Mouse (Mus musculus) heart, postnatal 36 days (tissue): ENCODE results near the gene Slc25a29. TPM values are rescaled to one million over a fixed set of nuclear protein-coding genes. Genes with fewer than 3 reads are reported as not detected.
A peak's percentile ranks its signal among the peaks of the same experiment; 100 is the strongest.

Experiments used
- DNase-seq, 2 experiments: peaks; one replicate each; pipeline ENCODE4 v3.0.0; 2021 to 2022
- intact Hi-C: fragments of 180-260 bp; cut with DNase I; formaldehyde crosslinking; loops from one replicate; pipeline ENCODE4 v1.15.1; 2025
- microRNA-seq, 2 experiments: library from miRNA; unstranded; fragments of <30 nt; microRNA quantifications; one replicate each; pipeline ENCODE4 v1.2.0; 2021; ENCODE audit warnings: borderline number of aligned reads in 2 of 2
- total RNA-seq, 2 experiments: library from RNA; stranded (reverse); gene quantifications; 2 replicates each; pipeline ENCODE4 v1.2.3; 2021

The Slc25a29 gene
- total RNA-seq, 2 experiments from 2014 or later = 8.5 to 10.7 TPM

DNA sequence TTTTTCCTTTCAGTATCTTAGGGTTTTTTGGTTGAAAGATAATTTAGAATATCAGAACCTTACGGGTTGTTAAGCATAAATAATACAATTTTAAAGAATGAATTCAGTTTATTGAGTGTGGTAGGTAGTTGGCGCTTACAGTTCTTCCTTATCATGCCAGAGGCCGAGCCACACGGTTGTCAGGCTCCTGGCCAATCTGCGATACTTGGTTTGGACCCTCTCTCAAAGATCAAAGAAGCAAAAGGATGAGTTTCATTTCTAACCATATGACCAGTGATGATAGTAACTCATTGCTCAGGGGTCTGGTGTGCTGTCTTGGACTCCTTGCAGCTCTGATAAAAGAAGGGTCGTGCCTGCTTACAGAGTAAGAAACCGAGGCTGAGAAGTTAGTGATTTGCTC is 25.4 kb downstream of the Slc25a29 start:
- intact Hi-C loops = loop anchor here (5.0 kb wide), 1 partner anchor 82 kb away; the partner anchor contains the start of genes Wars and Wdr25
- DNase-seq = no peak

DNA sequence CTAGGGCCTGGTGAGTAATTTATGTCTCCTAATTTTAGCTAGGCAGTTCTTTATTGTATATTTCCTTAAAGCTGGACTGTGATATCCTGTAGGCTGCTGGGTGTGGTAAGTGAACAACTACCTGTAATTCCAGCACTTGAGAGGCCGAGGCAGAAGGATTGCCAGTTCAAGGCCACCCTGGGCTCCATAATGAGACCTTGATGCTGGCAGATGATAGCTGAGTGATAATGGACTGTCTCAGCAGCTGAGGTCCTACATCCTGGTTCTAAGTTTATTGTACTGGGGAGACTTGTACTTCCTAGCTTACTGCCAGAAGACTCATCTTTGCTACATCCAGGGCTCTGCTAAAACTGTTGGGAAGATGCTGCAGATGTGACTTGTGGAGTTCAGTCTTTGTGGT is 25.9 kb downstream of the Slc25a29 start:
- no peak for DNase-seq
- intact Hi-C loops = loop anchor here (5.0 kb wide), 1 partner anchor 83 kb away; the partner anchor contains the start of genes Wars and Wdr25

DNA sequence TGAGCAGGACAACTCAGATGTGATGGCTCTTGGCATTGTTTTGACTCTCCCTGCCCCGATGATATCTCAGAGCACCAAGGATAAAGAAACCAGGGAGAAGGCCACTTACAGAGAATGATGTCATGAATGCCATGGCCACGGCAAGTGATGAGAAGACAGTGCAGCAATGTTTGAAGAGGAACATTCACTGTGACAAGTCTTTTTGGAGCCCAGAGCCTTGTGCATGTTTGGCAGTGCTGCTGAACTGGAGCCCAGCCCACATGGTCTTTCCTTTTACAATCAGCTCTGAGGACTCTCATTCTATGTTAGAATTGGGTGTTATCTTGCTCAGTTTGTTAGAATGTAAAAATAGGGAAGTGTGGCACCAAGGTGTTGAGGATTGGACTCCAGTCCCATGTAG is 27.2 kb downstream of the Slc25a29 start:
- intact Hi-C loops = no loop called here
- no peak for DNase-seq

DNA sequence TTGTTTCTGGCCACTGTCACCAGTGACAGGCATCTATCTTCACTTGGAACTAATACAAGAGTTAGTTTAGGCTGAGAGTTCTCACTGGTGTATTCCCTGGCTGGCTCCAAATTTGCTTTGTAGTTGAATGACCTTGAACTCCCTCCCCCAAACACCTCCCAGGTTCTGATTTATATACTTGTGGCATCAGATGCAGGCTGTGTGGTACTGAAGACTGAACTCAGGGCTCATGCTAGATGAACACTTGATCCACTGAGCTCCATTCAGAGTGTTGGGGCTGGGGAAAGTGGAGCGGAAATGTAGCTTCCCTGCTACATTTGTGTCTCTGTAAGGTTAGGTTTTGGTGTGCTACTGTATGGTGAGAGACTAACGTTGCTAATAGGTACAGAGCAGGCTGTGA is 31.3 kb downstream of the Slc25a29 start:
- intact Hi-C loops = no loop called here
- DNase-seq = no peak

DNA sequence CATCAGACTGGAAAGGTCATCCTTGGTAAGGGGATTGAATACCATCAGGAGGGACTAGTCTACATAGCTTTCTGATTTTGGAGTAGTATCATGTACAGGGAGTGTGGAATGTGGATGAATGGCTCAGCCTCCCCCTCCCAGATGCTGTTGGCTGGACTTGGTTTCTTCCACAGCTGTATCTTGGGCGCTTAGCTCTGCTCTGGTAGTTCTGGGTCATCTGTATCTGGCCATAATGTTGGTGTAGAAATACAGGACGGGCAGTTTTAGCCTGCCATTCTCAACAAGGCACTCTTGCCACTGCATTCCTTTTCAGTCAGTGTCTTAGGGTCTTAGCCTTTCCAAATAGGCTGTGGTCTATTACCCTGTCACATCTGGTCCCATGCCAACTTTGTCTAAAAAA is 34.1 kb downstream of the Slc25a29 start:
- DNase-seq = no peak
- intact Hi-C loops = no loop called here

DNA sequence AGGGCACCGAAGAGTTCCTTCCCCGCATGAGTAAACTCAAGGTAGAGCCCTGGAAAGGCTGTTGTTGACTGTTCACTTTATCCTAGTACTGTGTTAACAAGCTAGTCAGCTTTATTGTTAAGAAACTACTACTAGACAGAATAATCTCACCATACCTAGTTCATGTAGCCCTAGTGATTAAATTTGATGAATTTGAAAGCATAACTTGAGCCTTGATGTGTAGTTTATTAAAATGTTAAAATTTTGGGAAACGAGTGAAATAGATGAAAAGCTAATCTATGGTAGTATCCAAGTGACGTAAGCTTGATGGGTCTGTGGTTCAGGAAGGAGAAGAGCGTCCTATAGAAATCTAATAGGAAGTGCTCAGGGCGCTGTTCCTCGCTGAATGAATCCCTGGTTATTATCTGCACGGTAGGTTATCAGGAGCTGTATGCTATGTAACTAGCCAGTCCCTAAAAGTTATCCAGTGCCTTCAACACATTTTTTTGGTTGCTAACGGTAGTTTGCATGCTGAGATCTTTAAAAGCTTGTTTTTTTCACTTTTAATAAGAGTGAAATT is 40.6 kb downstream of the Slc25a29 start:
- no peak for DNase-seq
- intact Hi-C loops = loop anchor here (2.0 to 10.0 kb wide), 4 partner anchors 38 to 610 kb away; partner anchors contain the start of genes Slc25a29, Wars and Wdr25

DNA sequence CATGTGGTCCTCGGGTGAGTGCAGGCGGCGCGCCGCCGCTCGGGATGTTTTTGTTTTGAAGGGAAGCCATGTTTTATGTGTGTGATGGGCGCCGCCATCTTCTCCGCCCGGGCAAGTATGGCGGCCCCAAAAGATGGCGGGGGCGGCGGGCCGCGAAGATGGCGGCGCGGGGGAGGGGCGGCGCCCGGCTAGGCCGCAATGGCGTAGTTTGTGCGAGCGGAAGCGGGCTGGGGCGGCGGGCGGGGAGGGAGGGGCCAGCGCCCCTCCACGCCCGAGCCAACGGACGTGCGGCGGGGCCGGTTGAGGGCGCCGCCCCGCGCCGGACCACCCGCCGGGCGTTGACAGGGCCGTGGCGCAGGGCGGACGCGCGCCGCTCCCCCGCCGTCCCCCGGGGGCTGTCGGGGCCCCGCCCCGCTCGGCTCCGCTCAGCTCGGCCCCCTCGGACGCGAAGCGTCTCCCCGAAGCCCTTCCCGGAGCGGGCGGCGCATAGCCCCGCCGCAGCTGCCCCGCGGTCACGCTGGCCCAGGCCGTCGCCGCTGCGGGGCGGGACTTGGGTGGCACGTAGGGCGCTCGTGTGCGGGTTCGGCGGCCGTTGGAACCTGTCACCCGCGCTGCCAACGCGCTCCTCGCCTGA is 41.5 kb downstream of the Slc25a29 start:
- DNase-seq = peak; percentile 81 to 88
- intact Hi-C loops = loop anchor here (2.0 to 10.0 kb wide), 4 partner anchors 37 to 609 kb away; partner anchors contain the start of genes Slc25a29, Wars and Wdr25

DNA sequence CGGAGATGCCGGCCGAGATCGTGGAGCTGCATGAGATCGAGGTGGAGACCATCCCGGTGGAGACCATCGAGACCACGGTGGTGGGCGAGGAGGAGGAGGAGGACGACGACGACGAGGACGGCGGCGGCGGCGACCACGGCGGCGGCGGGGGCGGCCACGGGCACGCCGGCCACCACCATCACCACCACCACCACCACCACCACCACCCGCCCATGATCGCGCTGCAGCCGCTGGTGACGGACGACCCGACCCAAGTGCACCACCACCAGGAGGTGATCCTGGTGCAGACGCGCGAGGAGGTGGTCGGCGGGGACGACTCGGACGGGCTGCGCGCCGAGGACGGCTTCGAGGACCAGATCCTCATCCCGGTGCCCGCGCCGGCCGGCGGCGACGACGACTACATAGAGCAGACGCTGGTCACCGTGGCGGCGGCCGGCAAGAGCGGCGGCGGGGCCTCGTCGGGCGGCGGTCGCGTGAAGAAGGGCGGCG is 42.2 kb downstream of the Slc25a29 start:
- intact Hi-C loops = loop anchor here (5.0 to 10.0 kb wide), 3 partner anchors 36 to 609 kb away; partner anchors contain the start of genes Wars and Wdr25
- DNase-seq = peak in 1 of 2 experiments; percentile 39

DNA sequence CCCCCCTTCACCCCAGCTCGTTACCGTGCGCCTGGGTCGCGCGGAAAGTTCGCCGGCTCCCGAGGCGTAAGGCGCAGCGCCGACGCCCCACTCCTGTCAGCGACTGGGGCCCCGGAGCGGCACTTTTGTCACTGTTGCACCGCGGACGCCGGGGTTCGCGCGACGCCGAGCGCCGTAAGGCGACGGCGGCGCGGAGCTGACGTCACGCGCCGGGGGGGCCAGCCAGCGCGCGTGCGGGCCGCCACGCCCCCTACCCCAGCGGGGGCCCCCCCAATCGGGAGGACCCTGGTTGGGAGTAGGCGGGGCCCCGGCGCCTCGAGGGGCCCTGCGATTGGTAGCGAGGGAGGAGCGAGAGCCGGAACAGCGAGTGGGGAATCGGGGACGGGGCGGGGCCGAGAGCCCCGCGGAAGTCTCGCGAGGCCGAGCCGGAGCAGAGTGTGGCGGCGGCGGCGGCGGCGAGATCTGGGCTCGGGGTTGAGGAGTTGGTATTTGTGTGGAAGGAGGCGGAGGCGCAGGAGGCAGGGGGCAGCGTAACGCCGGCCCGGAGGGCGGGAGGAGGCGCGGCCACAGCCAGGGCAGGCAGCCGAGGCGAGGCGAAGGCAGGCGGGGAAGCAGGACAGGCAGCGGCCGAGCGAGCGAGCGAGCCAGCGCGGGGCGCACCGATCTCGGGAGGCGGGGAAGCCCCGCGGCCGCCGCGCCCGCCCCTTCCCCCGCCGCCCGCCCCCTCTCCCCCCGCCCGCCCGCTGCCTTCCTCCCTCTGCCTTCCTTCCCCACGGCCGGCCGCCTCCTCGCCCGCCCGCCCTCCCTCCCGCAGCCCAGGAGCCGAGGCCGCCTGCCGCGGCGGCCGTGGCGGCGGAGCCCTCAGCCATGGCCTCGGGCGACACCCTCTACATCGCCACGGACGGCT is 42.9 kb downstream of the Slc25a29 start, which contains the start of gene Yy1:
Yy1 (plus strand) TSS at position 428 of the 907 bp plus-strand sequence.
- intact Hi-C loops = loop anchor here (5.0 to 10.0 kb wide), 3 partner anchors 35 to 608 kb away; partner anchors contain the start of genes Wars and Wdr25
- peak; percentile 96 to 99 for DNase-seq

DNA sequence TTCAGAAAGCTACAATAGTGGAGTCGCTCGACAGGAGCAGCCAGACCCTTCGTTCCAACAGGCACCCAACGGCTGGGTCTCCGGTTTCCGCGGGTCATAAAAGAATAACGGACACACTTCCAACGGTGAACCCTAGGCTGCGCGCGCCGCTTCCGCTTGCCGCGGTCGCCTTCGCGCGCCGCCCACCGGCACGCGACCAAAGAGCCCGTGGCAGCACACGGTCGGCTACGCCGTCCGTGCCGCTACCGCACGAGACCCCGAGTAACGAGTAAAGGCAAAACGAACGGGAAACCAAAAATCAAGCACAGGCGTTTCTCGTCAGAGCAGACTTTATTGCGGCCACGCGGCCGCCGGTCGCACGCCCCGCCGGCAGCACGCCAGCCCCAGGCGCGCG is 43.5 kb downstream of the Slc25a29 start:
- DNase-seq = peak in 1 of 2 experiments; percentile 80
- intact Hi-C loops = loop anchor here (5.0 to 10.0 kb wide), 3 partner anchors 35 to 607 kb away; partner anchors contain the start of genes Wars and Wdr25

DNA sequence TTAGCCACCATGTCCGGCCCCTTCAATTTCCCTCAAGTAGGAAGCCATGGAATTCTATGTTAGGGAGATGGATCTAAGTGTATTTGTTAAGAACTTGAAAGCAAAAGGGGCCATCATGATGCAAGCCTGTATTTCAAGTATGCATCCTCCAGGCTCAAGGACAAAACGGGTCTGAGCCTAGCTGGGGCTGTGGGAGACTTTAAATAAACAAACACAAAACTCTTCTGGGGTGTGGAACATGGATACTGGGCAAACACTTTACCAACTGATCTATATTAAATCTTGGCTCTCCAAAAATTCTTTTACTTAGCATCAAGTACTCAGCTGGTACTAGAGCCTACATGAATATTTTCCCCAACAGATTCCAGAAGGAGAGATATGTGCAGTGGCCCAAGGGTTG is 48.4 kb downstream of the Slc25a29 start:
- DNase-seq = no peak
- intact Hi-C loops = no loop called here

DNA sequence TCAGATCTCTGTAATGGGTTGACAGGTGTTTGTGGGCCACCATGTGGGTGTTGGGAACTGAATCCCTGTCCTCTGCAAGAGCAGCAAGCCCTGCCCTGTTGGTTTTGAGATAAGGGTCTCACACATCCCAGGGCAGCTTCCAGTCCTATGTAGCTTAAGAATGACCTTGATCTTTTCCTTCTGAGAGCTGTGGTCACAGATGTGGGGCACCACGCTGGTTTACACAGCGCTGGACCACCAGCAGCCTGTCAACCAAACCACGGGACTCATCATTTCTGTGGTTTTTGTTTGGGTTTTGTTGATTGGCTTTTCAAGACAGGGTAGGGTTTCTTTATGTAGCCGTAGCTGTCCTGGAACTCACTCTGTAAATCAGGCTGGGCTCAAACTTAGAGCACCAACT is 50.5 kb downstream of the Slc25a29 start:
- no peak for DNase-seq
- intact Hi-C loops = no loop called here

DNA sequence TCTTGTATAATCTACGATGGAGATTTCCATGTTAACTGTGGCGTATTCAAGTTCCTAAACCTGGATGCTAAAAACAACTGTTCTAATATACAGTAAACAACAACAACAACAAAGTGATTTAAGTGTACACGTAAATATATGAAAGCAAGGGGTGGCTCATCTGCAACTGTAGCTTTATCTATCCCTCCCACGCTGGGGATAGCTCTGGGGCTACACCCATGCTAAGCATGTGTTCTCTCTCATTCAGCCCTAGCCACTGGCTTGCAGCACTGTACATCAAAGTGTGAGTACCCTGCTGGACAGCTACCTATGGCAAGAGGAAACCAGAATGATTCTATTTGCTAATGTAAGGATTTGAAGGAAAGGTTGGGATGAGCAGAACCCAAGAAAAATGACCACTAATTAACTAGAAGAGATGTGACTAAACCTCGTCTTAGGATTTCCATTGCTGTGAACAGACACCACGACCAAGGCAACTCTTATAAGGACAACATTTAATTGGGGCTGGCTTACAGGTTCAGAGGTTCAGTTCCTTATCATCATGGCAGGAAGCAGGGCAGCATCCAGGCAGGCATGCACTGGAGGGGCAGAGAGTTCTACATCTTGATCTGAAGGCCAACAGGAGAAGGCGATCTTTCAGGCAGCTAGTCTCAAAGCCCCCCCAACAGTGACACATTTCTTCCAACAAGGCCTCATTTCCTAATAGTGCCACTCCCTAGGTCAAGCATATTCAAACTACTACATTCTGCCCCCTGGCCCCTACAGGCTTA is 55.4 kb downstream of the Slc25a29 start:
- DNase-seq = no peak
- intact Hi-C loops = no loop called here

Small RNA genes within 50 kb of the gene (microRNA-seq; reads per million reads assigned to microRNA genes)
- gene Mir345 = 63.6 to 87.4 reads per million in 2 experiments

Other genes with a start within 250 kb of the Slc25a29 start
- gene Degs2, start 133.6 kb downstream of the Slc25a29 start, total RNA-seq = under 1 TPM; 0.27 to 0.92 TPM
- gene Yy1, start 42.9 kb downstream of the Slc25a29 start, total RNA-seq = 10 to 100 TPM; 38.3 to 42.7 TPM
- gene Slc25a47, start 163 bp upstream of the Slc25a29 start, total RNA-seq = 1 to 10 TPM; 6.5 to 6.9 TPM
- gene Wdr25, start 57.7 kb upstream of the Slc25a29 start, total RNA-seq = 1 to 10 TPM; 3.8 to 4.3 TPM
- 10 to 100 TPM; 32.5 to 40.6 TPM for gene Wars, start 58.3 kb upstream of the Slc25a29 start, total RNA-seq
- under 1 TPM in 1 of 2 experiments, not detected in 1; 0.22 TPM for gene Begain, start 232.3 kb upstream of the Slc25a29 start, total RNA-seq